Mouse (Mus musculus): Measurements from ENCODE around the gene Vat1l. TPM values are rescaled to one million over a fixed set of nuclear protein-coding genes. Genes with fewer than 3 reads are reported as not detected.

Vat1l gene
- polyA plus RNA-seq, 1 experiment from 2014 or later: 0.40 TPM

- no peaks in the 10 kb centered on the region for H3K27me3 ChIP-seq
- WGBS: 72% methylated on average over 7 of the region's 7 CpGs
- H3K9ac ChIP-seq: no peak overlapping the region
- H3K4me2 ChIP-seq: no peak overlapping the region
- no peak for ATAC-seq (replicated peaks; ENCODE audit: insufficient number of reproducible peaks, insufficient read depth, low FRiP score, low read depth)
- no peaks in the 10 kb centered on the region for H3K9me3 ChIP-seq (replicated peaks)
- no peaks in the 10 kb centered on the region for H3K4me1 ChIP-seq (replicated peaks)
- H3K4me3 ChIP-seq: no peak overlapping the region
- H3K27ac ChIP-seq: no peak overlapping the region
- H3K36me3 ChIP-seq: no peaks in the 10 kb centered on the region
Observed at GRCm38 (mm10) chr8:114300072-114300471, 94.7 kb downstream of the Vat1l start.

- no peak overlapping the region for H3K4me3 ChIP-seq
- no peaks in the 10 kb centered on the region for H3K9me3 ChIP-seq (replicated peaks)
- no peak overlapping the region for H3K4me2 ChIP-seq
- H3K9ac ChIP-seq: no peak overlapping the region
- no peaks in the 10 kb centered on the region for H3K27me3 ChIP-seq
- WGBS: 63% methylated on average over 5 of the region's 5 CpGs
- H3K4me1 ChIP-seq (replicated peaks): no peaks in the 10 kb centered on the region
- no peak overlapping the region for H3K27ac ChIP-seq
- no peak for ATAC-seq (replicated peaks; ENCODE audit: insufficient number of reproducible peaks, insufficient read depth, low FRiP score, low read depth)
- H3K36me3 ChIP-seq: no peaks in the 10 kb centered on the region
Observed at GRCm38 (mm10) chr8:114306296-114306695, 100.9 kb downstream of the Vat1l start.

GRCm38 (mm10) chr8:114314669-114315325, 109.4 kb downstream of the Vat1l start:
- Histone ChIP-seq H3K4me2 (no peak overlapping the region), H3K9ac (no peak overlapping the region), H3K4me3 (no peak overlapping the region), H3K9me3 (replicated peaks) (no peaks in the 10 kb centered on the region), H3K27me3 (no peaks in the 10 kb centered on the region), H3K4me1 (replicated peaks) (no peaks in the 10 kb centered on the region), H3K27ac (no peak overlapping the region), H3K36me3 (no peaks in the 10 kb centered on the region)
- 42% methylated on average over 5 of the region's 5 CpGs for WGBS
- no peak for ATAC-seq (replicated peaks; ENCODE audit: insufficient number of reproducible peaks, insufficient read depth, low FRiP score, low read depth)

GRCm38 (mm10) chr8:114318161-114318560, 112.7 kb downstream of the Vat1l start:
- no peak overlapping the region for H3K9ac ChIP-seq
- H3K27ac ChIP-seq: no peak overlapping the region
- no peak overlapping the region for H3K4me2 ChIP-seq
- ATAC-seq (replicated peaks; ENCODE audit: insufficient number of reproducible peaks, insufficient read depth, low FRiP score, low read depth): no peak
- WGBS: 79% methylated on average over 4 of the region's 4 CpGs
- H3K27me3 ChIP-seq: no peaks in the 10 kb centered on the region
- H3K36me3 ChIP-seq: no peaks in the 10 kb centered on the region
- no peak overlapping the region for H3K4me3 ChIP-seq
- H3K9me3 ChIP-seq (replicated peaks): no peaks in the 10 kb centered on the region
- no peaks in the 10 kb centered on the region for H3K4me1 ChIP-seq (replicated peaks)

- WGBS: 73% methylated on average over 2 of the region's 2 CpGs
- ATAC-seq (replicated peaks; ENCODE audit: insufficient number of reproducible peaks, insufficient read depth, low FRiP score, low read depth): no peak
- Histone ChIP-seq H3K27me3 (no peaks in the 10 kb centered on the region), H3K4me1 (replicated peaks) (no peaks in the 10 kb centered on the region), H3K4me2 (no peak overlapping the region), H3K9me3 (replicated peaks) (no peaks in the 10 kb centered on the region), H3K4me3 (no peak overlapping the region), H3K36me3 (no peaks in the 10 kb centered on the region), H3K27ac (no peak overlapping the region), H3K9ac (no peak overlapping the region)
Observed at GRCm38 (mm10) chr8:114322096-114322495, 116.7 kb downstream of the Vat1l start.

- no peak overlapping the region for H3K4me2 ChIP-seq
- WGBS: 59% methylated on average over 5 of the region's 5 CpGs
- 0 out of 2 replicates have a peak, but pooled peaks cover 3% of the 10 kb centered on the region for H3K9me3 ChIP-seq (replicated peaks)
- H3K4me1 ChIP-seq (replicated peaks): no peaks in the 10 kb centered on the region
- no peak overlapping the region for H3K27ac ChIP-seq
- ATAC-seq (replicated peaks; ENCODE audit: insufficient number of reproducible peaks, insufficient read depth, low FRiP score, low read depth): no peak
- no peak overlapping the region for H3K4me3 ChIP-seq
- H3K9ac ChIP-seq: no peak overlapping the region
- no peaks in the 10 kb centered on the region for H3K27me3 ChIP-seq
- no peaks in the 10 kb centered on the region for H3K36me3 ChIP-seq
Observed at GRCm38 (mm10) chr8:114331928-114332327, 126.5 kb downstream of the Vat1l start.

GRCm38 (mm10) chr8:114332949-114333348, 127.5 kb downstream of the Vat1l start:
- no peak overlapping the region for H3K4me3 ChIP-seq
- H3K9me3 ChIP-seq (replicated peaks): 0 out of 2 replicates have a peak, but pooled peaks cover 3% of the 10 kb centered on the region
- H3K4me1 ChIP-seq (replicated peaks): no peaks in the 10 kb centered on the region
- H3K4me2 ChIP-seq: no peak overlapping the region
- no peaks in the 10 kb centered on the region for H3K27me3 ChIP-seq
- 55% methylated on average over 4 of the region's 4 CpGs for WGBS
- no peak for ATAC-seq (replicated peaks; ENCODE audit: insufficient number of reproducible peaks, insufficient read depth, low FRiP score, low read depth)
- no peak overlapping the region for H3K27ac ChIP-seq
- H3K9ac ChIP-seq: no peak overlapping the region
- H3K36me3 ChIP-seq: no peaks in the 10 kb centered on the region

- H3K9me3 ChIP-seq (replicated peaks): no peaks in the 10 kb centered on the region
- no peak overlapping the region for H3K27ac ChIP-seq
- no peaks in the 10 kb centered on the region for H3K36me3 ChIP-seq
- no peak overlapping the region for H3K4me3 ChIP-seq
- H3K27me3 ChIP-seq: no peaks in the 10 kb centered on the region
- no peak for ATAC-seq (replicated peaks; ENCODE audit: insufficient number of reproducible peaks, insufficient read depth, low FRiP score, low read depth)
- WGBS: 77% methylated on average over 8 of the region's 8 CpGs
- no peaks in the 10 kb centered on the region for H3K4me1 ChIP-seq (replicated peaks)
- no peak overlapping the region for H3K9ac ChIP-seq
- H3K4me2 ChIP-seq: no peak overlapping the region
Observed at GRCm38 (mm10) chr8:114335721-114336120, 130.3 kb downstream of the Vat1l start.

- 60% methylated on average over 5 of the region's 5 CpGs for WGBS
- no peak for ATAC-seq (replicated peaks; ENCODE audit: insufficient number of reproducible peaks, insufficient read depth, low FRiP score, low read depth)
Observed at GRCm38 (mm10) chr8:114342276-114342675, 136.9 kb downstream of the Vat1l start.

GRCm38 (mm10) chr8:114344789-114345188, 139.4 kb downstream of the Vat1l start:
- 51% methylated on average over 5 of the region's 5 CpGs for WGBS
- Histone ChIP-seq H3K9ac (no peak overlapping the region), H3K36me3 (no peaks in the 10 kb centered on the region), H3K27me3 (no peaks in the 10 kb centered on the region), H3K4me2 (no peak overlapping the region), H3K27ac (no peak overlapping the region), H3K9me3 (replicated peaks) (no peaks in the 10 kb centered on the region; the same call in 1 of the 2 replicates), H3K4me3 (no peak overlapping the region), H3K4me1 (replicated peaks) (no peaks in the 10 kb centered on the region)
- no peak for ATAC-seq (replicated peaks; ENCODE audit: insufficient number of reproducible peaks, insufficient read depth, low FRiP score, low read depth)

More at GRCm38 (mm10) chr8:114342276-114342675, 136.9 kb downstream of the Vat1l start:
- Histone ChIP-seq H3K36me3 (no peaks in the 10 kb centered on the region), H3K4me2 (no peak overlapping the region), H3K9ac (no peak overlapping the region), H3K27me3 (no peaks in the 10 kb centered on the region), H3K4me1 (replicated peaks) (no peaks in the 10 kb centered on the region), H3K4me3 (no peak overlapping the region), H3K9me3 (replicated peaks) (no peaks in the 10 kb centered on the region; the same call in 1 of the 2 replicates), H3K27ac (no peak overlapping the region)

GRCm38 (mm10) chr8:114346045-114346444, 140.6 kb downstream of the Vat1l start:
- Histone ChIP-seq H3K4me3 (no peak overlapping the region), H3K4me1 (replicated peaks) (no peaks in the 10 kb centered on the region), H3K27ac (no peak overlapping the region), H3K36me3 (no peaks in the 10 kb centered on the region), H3K27me3 (no peaks in the 10 kb centered on the region), H3K9ac (no peak overlapping the region), H3K4me2 (no peak overlapping the region), H3K9me3 (replicated peaks) (no peaks in the 10 kb centered on the region; the same call in 1 of the 2 replicates)
- no peak for ATAC-seq (replicated peaks; ENCODE audit: insufficient number of reproducible peaks, insufficient read depth, low FRiP score, low read depth)
- WGBS: 79% methylated on average over 1 of the region's 2 CpGs
